Mouse (Mus musculus) layer of hippocampus, adult 18-20 months (tissue): ENCODE data around the gene Tat. TPM values are rescaled to one million over a fixed set of nuclear protein-coding genes. Genes with fewer than 3 reads are reported as not detected.

Source experiments
- DNase-seq, 2 experiments: peaks; one replicate each; pipeline ENCODE4 v3.0.0; 2022; ENCODE audit warnings: low spot score in 2 of 2
- long read RNA-seq: library from polyadenylated mRNA; stranded (forward); transcript quantifications from one replicate; pipeline ENCODE4 v2.0.0, GENCODE M21; 2021
- total RNA-seq, 2 experiments: library from RNA; stranded (reverse); gene quantifications; 2 replicates each; pipeline ENCODE4 v1.2.3; 2021

The Tat gene
- under 1 TPM; 0.12 to 0.15 TPM for total RNA-seq
- long read RNA-seq = 0 reads

- no peak for DNase-seq
These were observed at the start of gene Tat for GRCm38 (mm10) chr8:109990224-109990623. TSS of gene Tat (plus strand) at chr8:109990437.

- no peak for DNase-seq
These were observed 48.5 kb upstream of the Tat start for GRCm38 (mm10) chr8:109941606-109942360.

GRCm38 (mm10) chr8:109945153-109945632, 45.0 kb upstream of the Tat start:
- no peak for DNase-seq

GRCm38 (mm10) chr8:109945694-109946093, 44.5 kb upstream of the Tat start:
- DNase-seq = no peak

GRCm38 (mm10) chr8:109946272-109946671, 44.0 kb upstream of the Tat start:
- DNase-seq = no peak

- peak in 1 of 2 experiments; percentile 58 for DNase-seq
These were observed 42.6 kb upstream of the Tat start for GRCm38 (mm10) chr8:109947447-109948284.

GRCm38 (mm10) chr8:109948285-109948564, 42.0 kb upstream of the Tat start:
- DNase-seq = peak in 1 of 2 experiments; percentile 13

GRCm38 (mm10) chr8:109952171-109952570, 38.1 kb upstream of the Tat start:
- peak in 1 of 2 experiments; percentile 75 for DNase-seq

GRCm38 (mm10) chr8:109954486-109954948, 35.7 kb upstream of the Tat start:
- DNase-seq = peak in 1 of 2 experiments; percentile 37

GRCm38 (mm10) chr8:109957167-109958028, 32.8 kb upstream of the Tat start:
- no peak for DNase-seq

GRCm38 (mm10) chr8:109958036-109958655, 32.1 kb upstream of the Tat start:
- DNase-seq = no peak

- DNase-seq = no peak
These were observed 31.1 kb upstream of the Tat start for GRCm38 (mm10) chr8:109959112-109959511.

GRCm38 (mm10) chr8:109961693-109962367, 28.4 kb upstream of the Tat start, which contains the start of gene Marveld3:
TSS of gene Marveld3 (minus strand) at chr8:109962203.
- DNase-seq = no peak

- no peak for DNase-seq
These were observed 27.3 kb upstream of the Tat start for GRCm38 (mm10) chr8:109962896-109963295.

- no peak for DNase-seq
These were observed 26.8 kb upstream of the Tat start for GRCm38 (mm10) chr8:109963421-109963820.

- no peak for DNase-seq
These were observed 26.1 kb upstream of the Tat start for GRCm38 (mm10) chr8:109964106-109964505.

- DNase-seq = no peak
These were observed 21.4 kb upstream of the Tat start for GRCm38 (mm10) chr8:109968837-109969236.

- DNase-seq = peak in 1 of 2 experiments; percentile 60
These were observed 19.9 kb upstream of the Tat start for GRCm38 (mm10) chr8:109970323-109970722.

GRCm38 (mm10) chr8:109972901-109973300, 17.3 kb upstream of the Tat start:
- no peak for DNase-seq

- no peak for DNase-seq
These were observed 10.9 kb upstream of the Tat start for GRCm38 (mm10) chr8:109979339-109979738.
